Mouse (Mus musculus) ovary, postnatal 36 days (tissue): ENCODE data around the gene Cic.

ENCODE experiments used
- DNase-seq: peaks from one replicate; pipeline ENCODE4 v3.0.0; 2022; ENCODE audit warnings: low spot score, mixed read lengths

The Cic gene

GRCm38 (mm10) chr7:25282731-25283211 lies 15.3 kb downstream of the Cic start:
- DNase-seq = no peak

- DNase-seq = peak; percentile 19
Measured at GRCm38 (mm10) chr7:25283637-25284036, 16.1 kb downstream of the Cic start.

- no peak for DNase-seq
Measured at GRCm38 (mm10) chr7:25284171-25284570, 16.7 kb downstream of the Cic start.

- DNase-seq = peak; percentile 28
Measured at GRCm38 (mm10) chr7:25284766-25285165, 17.3 kb downstream of the Cic start.

- DNase-seq = no peak
Measured at GRCm38 (mm10) chr7:25285511-25286238, 18.2 kb downstream of the Cic start.

- no peak for DNase-seq
Measured at GRCm38 (mm10) chr7:25286989-25287388, 19.5 kb downstream of the Cic start.

- peak; percentile 33 for DNase-seq
Measured at GRCm38 (mm10) chr7:25288011-25288410, 20.5 kb downstream of the Cic start.

GRCm38 (mm10) chr7:25288721-25289120 lies 21.2 kb downstream of the Cic start:
- no peak for DNase-seq

- DNase-seq = no peak
Measured at GRCm38 (mm10) chr7:25289925-25290324, 22.4 kb downstream of the Cic start.

GRCm38 (mm10) chr7:25290463-25290862 lies 23.0 kb downstream of the Cic start:
- no peak for DNase-seq

GRCm38 (mm10) chr7:25290911-25291310 lies 23.4 kb downstream of the Cic start:
- DNase-seq = peak; percentile 58

- no peak for DNase-seq
Measured at GRCm38 (mm10) chr7:25292107-25292506, 24.6 kb downstream of the Cic start.

GRCm38 (mm10) chr7:25293191-25293739 lies 25.8 kb downstream of the Cic start:
- no peak for DNase-seq

GRCm38 (mm10) chr7:25294495-25294894 lies 27.0 kb downstream of the Cic start:
- DNase-seq = no peak

- DNase-seq = no peak
Measured at GRCm38 (mm10) chr7:25294960-25295722, 27.6 kb downstream of the Cic start.

GRCm38 (mm10) chr7:25296945-25297453 lies 29.5 kb downstream of the Cic start:
- DNase-seq = peak; percentile 47

GRCm38 (mm10) chr7:25297454-25298325 lies 30.2 kb downstream of the Cic start, which contains the start of gene Pafah1b3:
Gene Pafah1b3, minus strand, starts transcription at chr7:25297986.
- DNase-seq = peak; percentile 77

GRCm38 (mm10) chr7:25301063-25301462 lies 33.6 kb downstream of the Cic start, which contains the start of gene Prr19:
Gene Prr19, plus strand, starts transcription at chr7:25301411.
- no peak for DNase-seq

- DNase-seq = no peak
Measured at GRCm38 (mm10) chr7:25303003-25303684, 35.6 kb downstream of the Cic start.

- DNase-seq = no peak
Measured at GRCm38 (mm10) chr7:25303685-25304006, 36.1 kb downstream of the Cic start.

- DNase-seq = no peak
Measured at GRCm38 (mm10) chr7:25305481-25305880, 38.0 kb downstream of the Cic start.
